Mouse (Mus musculus) kidney, adult 10 weeks (tissue): ENCODE measurements around the gene Ppp1r3f. TPM values are rescaled to one million over a fixed set of nuclear protein-coding genes. Genes with fewer than 3 reads are reported as not detected.

Source experiments
- polyA plus RNA-seq: library from polyadenylated mRNA; stranded (reverse); fragments of 350-450 nt; fragmentation: Illumina TruSeq; extraction: RNeasy Lipid Tissue Mini Kit (QIAGEN cat#74804); gene quantifications from one replicate; pipeline ENCODE4 v1.2.3, GENCODE M21; 2014; ENCODE audit warnings: low read depth, low replicate concordance

The Ppp1r3f gene
- polyA plus RNA-seq, result 0.12 TPM

DNA sequence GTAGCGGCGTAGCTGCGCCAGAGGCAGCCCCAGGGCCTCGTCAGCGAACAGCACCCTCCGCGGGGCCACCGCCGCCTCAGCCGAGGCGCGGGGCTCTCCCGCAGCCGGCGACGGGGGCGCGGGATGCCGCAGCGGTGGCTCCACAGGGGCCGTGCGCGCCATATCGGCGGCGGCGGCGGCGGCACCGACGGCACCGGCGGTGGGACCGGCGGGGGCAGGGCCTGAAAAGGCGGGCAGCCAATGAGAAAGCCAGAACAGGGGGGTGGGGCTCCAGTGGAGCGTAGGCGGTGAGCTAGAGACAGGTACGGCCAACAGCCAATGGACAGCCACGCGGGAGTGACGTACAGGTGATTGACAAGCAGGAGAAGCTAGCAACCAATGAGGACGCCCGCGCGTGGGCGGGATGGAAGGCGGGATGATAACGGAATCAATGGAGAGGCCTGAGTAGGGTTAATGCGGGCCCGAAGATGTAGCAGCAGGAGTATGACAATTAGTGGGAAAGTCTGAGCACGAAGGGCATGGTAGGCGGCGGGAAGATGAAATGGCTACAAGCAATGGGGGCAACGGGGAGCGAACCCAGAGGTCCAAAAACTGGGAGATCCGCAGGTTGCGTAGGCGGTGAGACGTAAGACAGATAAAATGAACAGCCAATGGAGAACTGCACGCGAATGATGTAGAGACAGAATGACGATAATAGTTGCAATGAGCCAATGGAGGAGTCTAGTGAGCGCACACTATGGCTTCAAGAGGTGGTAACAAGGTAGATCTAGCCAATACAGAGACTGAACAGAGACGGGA is at the start of gene Ppp1r3f:
Gene Ppp1r3f, minus strand, starts transcription at position 197 of the 798 bp plus-strand sequence.

GRCm38 (mm10) chrX:7606783-7607182 is 32.7 kb upstream of the Ppp1r3f start, which contains the start of gene Cacna1f:
TSS of gene Cacna1f (plus strand) at chrX:7607083.

DNA sequence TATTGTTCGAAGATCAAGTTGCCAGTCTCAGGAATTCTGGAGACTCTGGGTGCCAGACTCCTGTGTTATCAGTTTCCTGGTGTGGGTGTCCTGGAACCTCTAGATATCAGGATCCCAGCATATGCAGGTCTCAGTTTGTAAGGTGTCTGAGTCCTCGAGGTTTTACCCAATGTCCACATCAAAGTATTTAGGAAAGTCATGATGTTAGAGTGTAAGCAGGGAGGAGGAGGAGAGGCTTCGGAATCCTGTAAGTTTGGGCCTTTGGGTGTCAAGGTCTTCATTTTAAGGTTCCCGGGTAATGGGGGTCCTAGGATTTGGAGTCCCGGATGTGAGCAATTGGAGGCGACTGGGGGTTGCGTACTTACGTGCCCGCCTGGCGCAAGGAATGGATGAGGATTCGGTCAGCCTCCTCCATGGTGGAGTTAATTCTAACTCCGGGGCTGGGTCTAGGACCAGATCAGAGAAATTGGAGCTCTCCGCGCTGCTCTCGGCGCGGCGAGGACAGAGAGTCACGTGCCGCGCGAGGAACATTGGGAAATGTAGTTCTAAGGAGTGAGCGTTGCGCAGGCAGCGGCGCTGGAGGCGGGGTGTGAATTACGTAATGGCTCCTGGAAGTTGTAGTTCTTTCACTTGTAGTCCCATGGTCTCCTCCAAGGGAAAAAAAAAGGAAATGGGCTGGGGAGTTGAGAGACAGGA is 30.9 kb upstream of the Ppp1r3f start, which contains the start of gene Ccdc22:
Gene Ccdc22, minus strand, starts transcription at position 639 of the 696 bp plus-strand sequence.

DNA sequence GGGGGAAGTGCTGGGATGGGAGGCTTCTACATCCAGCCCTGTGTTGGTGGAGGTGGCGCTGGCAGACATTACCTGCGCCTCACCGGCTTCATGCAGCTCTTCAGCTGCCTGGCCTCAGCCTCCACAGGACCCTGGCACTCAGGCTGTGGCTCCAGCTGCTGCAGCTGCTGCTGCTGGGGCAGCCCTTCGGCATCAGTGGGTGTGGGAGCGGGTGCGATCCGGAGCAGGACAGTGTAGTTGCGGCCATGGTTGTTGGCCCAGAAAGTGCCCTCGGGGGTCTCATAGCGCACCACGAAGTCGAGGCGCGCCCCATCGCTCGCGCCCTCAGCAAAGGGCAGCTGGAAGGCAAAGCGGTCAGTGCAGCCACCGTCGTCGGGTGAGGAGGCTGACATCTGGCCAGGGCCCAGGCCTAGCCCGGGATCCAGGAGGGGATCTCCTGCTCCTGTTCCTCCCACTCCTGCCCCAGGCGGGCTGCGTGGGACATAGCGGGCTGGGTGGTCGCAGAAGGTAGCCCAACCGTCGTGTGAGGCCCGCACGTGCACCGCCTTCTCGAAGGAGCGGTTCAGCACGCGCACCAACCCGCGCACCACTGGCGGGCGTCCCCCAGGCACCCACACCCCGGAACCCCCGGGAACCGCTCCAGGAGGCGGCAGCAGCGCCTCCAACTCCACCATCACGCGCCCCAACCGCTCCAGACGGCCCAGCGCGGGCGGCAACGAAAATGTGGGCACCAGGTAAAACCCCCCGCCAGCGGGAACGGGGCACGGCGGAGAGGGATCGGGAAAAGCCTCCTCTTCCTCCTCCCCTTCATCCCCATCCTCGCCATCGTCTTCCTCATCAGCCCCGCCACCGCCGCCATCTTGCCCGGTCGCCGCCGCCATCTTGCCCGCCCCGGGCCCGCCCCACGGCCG is 652 bp downstream of the Ppp1r3f start, which contains the start of gene Foxp3:
Gene Foxp3, plus strand, starts transcription at position 469 of the 911 bp plus-strand sequence.

Other genes with a start within 250 kb of the Ppp1r3f start
- 2.0 TPM for gene Usp27x, start 198.5 kb downstream of the Ppp1r3f start, polyA plus RNA-seq
- not detected for gene Foxp3, start 639 bp downstream of the Ppp1r3f start, polyA plus RNA-seq
- gene Ccdc22, start 31.2 kb upstream of the Ppp1r3f start, polyA plus RNA-seq, result 3.6 TPM
- gene Cacna1f, start 32.8 kb upstream of the Ppp1r3f start, polyA plus RNA-seq, result not detected
- 2.7 TPM for gene Syp, start 64.2 kb upstream of the Ppp1r3f start, polyA plus RNA-seq
- 2.5 TPM for gene Prickle3, start 83.0 kb upstream of the Ppp1r3f start, polyA plus RNA-seq
- gene Plp2, start 97.1 kb upstream of the Ppp1r3f start, polyA plus RNA-seq, result 24.5 TPM
- gene Magix, start 107.0 kb upstream of the Ppp1r3f start, polyA plus RNA-seq, result 4.0 TPM
- 39.1 TPM for gene Gpkow, start 122.8 kb upstream of the Ppp1r3f start, polyA plus RNA-seq
- gene Wdr45, start 140.1 kb upstream of the Ppp1r3f start, polyA plus RNA-seq, result 9.5 TPM
- gene Gm45208, start 148.0 kb upstream of the Ppp1r3f start, polyA plus RNA-seq, result not detected
- 13.1 TPM for gene Praf2, start 154.2 kb upstream of the Ppp1r3f start, polyA plus RNA-seq
- 2.9 TPM for gene Ccdc120, start 176.6 kb upstream of the Ppp1r3f start, polyA plus RNA-seq
- 4.9 TPM for gene Tfe3, start 188.3 kb upstream of the Ppp1r3f start, polyA plus RNA-seq
- 15.7 TPM for gene Gripap1, start 215.5 kb upstream of the Ppp1r3f start, polyA plus RNA-seq
- gene Kcnd1, start 248.0 kb upstream of the Ppp1r3f start, polyA plus RNA-seq, result not detected